Mouse (Mus musculus) E14TG2a.4 (cell line): ENCODE results near the gene Kat14.

Experiments
- CTCF ChIP-seq: conservative IDR thresholded peaks from 2 replicates; pipeline ENCODE4 v1.5.1; 2014; ENCODE audit warnings: low read length
- NANOG ChIP-seq: IDR thresholded peaks from 2 replicates; pipeline ENCODE4 v1.6.1; 2014; ENCODE audit warnings: borderline replicate concordance, low read length, mixed read lengths
- POU5F1 ChIP-seq: IDR thresholded peaks from 2 replicates; pipeline ENCODE4 v1.6.1; 2014; ENCODE audit warnings: low read length, borderline replicate concordance

GRCm38 (mm10) chr2:144386296-144386695, 17.5 kb downstream of the Kat14 start:
- no peak for TF ChIP-seq CTCF
- TF ChIP-seq POU5F1 = no peak
- no peak for TF ChIP-seq NANOG
